Mouse (Mus musculus): ENCODE results near the gene Tcf7l2. TPM values are rescaled to one million over a fixed set of nuclear protein-coding genes. Genes with fewer than 3 reads are reported as not detected.

Gene Tcf7l2
- total and polyA plus RNA-seq, 3 experiments: 2.3 to 16.9 (median 13.0) TPM

- TF ChIP-seq TAL1 (conservative IDR thresholded peaks at IDR 0.05; ENCODE audit: low read depth, low read length) (no peak), GATA1 (IDR thresholded peaks at IDR 0.05; ENCODE audit: borderline replicate concordance, low read length) (no peak), GATA2 (IDR thresholded peaks at IDR 0.05; ENCODE audit: borderline replicate concordance, low read depth, low read length) (no peak), POLR2AphosphoS5 (IDR thresholded peaks at IDR 0.05; ENCODE audit: insufficient replicate concordance, low read depth, low read length) (no peak)
- ATAC-seq (ENCODE audit: extremely low read depth, insufficient number of reproducible peaks, low FRiP score, poor library complexity, severe bottlenecking) (peak; percentile 55), DNase-seq (ENCODE audit: low spot score) (peak; percentile 34)
- Histone ChIP-seq H3K4me1 (ENCODE audit: insufficient read depth, low read depth, low read length) (peaks cover 40% of the 10 kb centered on the region), H3K27me3 (ENCODE audit: insufficient read depth, low read length) (peaks cover 4% of the 10 kb centered on the region), H3K4me3 (ENCODE audit: low read depth, low read length) (no peak overlapping the region), H3K9me3 (replicated peaks) (0 out of 2 replicates have a peak, but pooled peaks cover 4% of the 10 kb centered on the region), H3K36me3 (replicated peaks) (no peaks in the 10 kb centered on the region)
These were observed 83.6 kb downstream of the Tcf7l2 start for GRCm38 (mm10) chr19:55825001-55825827.

- DNase-seq (ENCODE audit: low spot score) (no peak), ATAC-seq (ENCODE audit: extremely low read depth, insufficient number of reproducible peaks, low FRiP score, poor library complexity, severe bottlenecking) (no peak)
- H3K4me3 ChIP-seq (ENCODE audit: low read depth, low read length): no peak overlapping the region
- H3K36me3 ChIP-seq (replicated peaks): no peaks in the 10 kb centered on the region
- 0 out of 2 replicates have a peak, but pooled peaks cover 4% of the 10 kb centered on the region for H3K9me3 ChIP-seq (replicated peaks)
- H3K27me3 ChIP-seq (ENCODE audit: insufficient read depth, low read length): peaks cover 4% of the 10 kb centered on the region
- TF ChIP-seq GATA1 (IDR thresholded peaks at IDR 0.05; ENCODE audit: borderline replicate concordance, low read length): no peak
- no peak for TF ChIP-seq CTCF (IDR thresholded peaks at IDR 0.05; ENCODE audit: low read depth, low read length)
- TF ChIP-seq POLR2AphosphoS5 (IDR thresholded peaks at IDR 0.05; ENCODE audit: insufficient replicate concordance, low read depth, low read length): no peak
- TF ChIP-seq GATA2 (IDR thresholded peaks at IDR 0.05; ENCODE audit: borderline replicate concordance, low read depth, low read length): no peak
- TF ChIP-seq TAL1 (conservative IDR thresholded peaks at IDR 0.05; ENCODE audit: low read depth, low read length): no peak
- H3K4me1 ChIP-seq (ENCODE audit: insufficient read depth, low read depth, low read length): peaks cover 44% of the 10 kb centered on the region
These were observed 84.4 kb downstream of the Tcf7l2 start for GRCm38 (mm10) chr19:55825951-55826507.

GRCm38 (mm10) chr19:55827613-55828259 lies 86.1 kb downstream of the Tcf7l2 start:
- ATAC-seq (ENCODE audit: extremely low read depth, insufficient number of reproducible peaks, low FRiP score, poor library complexity, severe bottlenecking) (peak; percentile 36), DNase-seq (ENCODE audit: low spot score) (peak; percentile 50)
- Histone ChIP-seq H3K9me3 (replicated peaks) (0 out of 2 replicates have a peak, but pooled peaks cover 4% of the 10 kb centered on the region), H3K27me3 (ENCODE audit: insufficient read depth, low read length) (no peaks in the 10 kb centered on the region; the same call in 1 of the 2 replicates), H3K36me3 (replicated peaks) (no peaks in the 10 kb centered on the region), H3K4me3 (ENCODE audit: low read depth, low read length) (peak overlapping the region; percentile 8; the same call in 1 of the 2 replicates), H3K4me1 (ENCODE audit: insufficient read depth, low read depth, low read length) (peaks cover 44% of the 10 kb centered on the region)
- TF ChIP-seq TAL1 (conservative IDR thresholded peaks at IDR 0.05; ENCODE audit: low read depth, low read length): no peak
- no peak for TF ChIP-seq GATA1 (IDR thresholded peaks at IDR 0.05; ENCODE audit: borderline replicate concordance, low read length)
- TF ChIP-seq CTCF (IDR thresholded peaks at IDR 0.05; ENCODE audit: low read depth, low read length): no peak
- TF ChIP-seq GATA2 (IDR thresholded peaks at IDR 0.05; ENCODE audit: borderline replicate concordance, low read depth, low read length): no peak
- no peak for TF ChIP-seq POLR2AphosphoS5 (IDR thresholded peaks at IDR 0.05; ENCODE audit: insufficient replicate concordance, low read depth, low read length)

- ATAC-seq (ENCODE audit: extremely low read depth, insufficient number of reproducible peaks, low FRiP score, poor library complexity, severe bottlenecking): no peak
- H3K27me3 ChIP-seq (ENCODE audit: insufficient read depth, low read length): no peaks in the 10 kb centered on the region; the same call in none of the 2 replicates
These were observed 89.4 kb downstream of the Tcf7l2 start for GRCm38 (mm10) chr19:55830976-55831559.

GRCm38 (mm10) chr19:55832122-55832521 lies 90.5 kb downstream of the Tcf7l2 start:
- H3K9me3 ChIP-seq (replicated peaks): 0 out of 2 replicates have a peak, but pooled peaks cover 8% of the 10 kb centered on the region
- DNase-seq (ENCODE audit: low spot score) (no peak), ATAC-seq (ENCODE audit: extremely low read depth, insufficient number of reproducible peaks, low FRiP score, poor library complexity, severe bottlenecking) (no peak)
- no peak for TF ChIP-seq GATA1 (IDR thresholded peaks at IDR 0.05; ENCODE audit: borderline replicate concordance, low read length)
- no peak for TF ChIP-seq CTCF (IDR thresholded peaks at IDR 0.05; ENCODE audit: low read depth, low read length)
- TF ChIP-seq POLR2AphosphoS5 (IDR thresholded peaks at IDR 0.05; ENCODE audit: insufficient replicate concordance, low read depth, low read length): no peak
- H3K36me3 ChIP-seq (replicated peaks): no peaks in the 10 kb centered on the region
- peaks cover 7% of the 10 kb centered on the region for H3K27me3 ChIP-seq (ENCODE audit: insufficient read depth, low read length)
- no peak overlapping the region for H3K4me3 ChIP-seq (ENCODE audit: low read depth, low read length)
- peaks cover 21% of the 10 kb centered on the region for H3K4me1 ChIP-seq (ENCODE audit: insufficient read depth, low read depth, low read length)

More at GRCm38 (mm10) chr19:55830976-55831559, 89.4 kb downstream of the Tcf7l2 start:
- peaks cover 32% of the 10 kb centered on the region for H3K4me1 ChIP-seq (ENCODE audit: insufficient read depth, low read depth, low read length)
- no peak overlapping the region for H3K4me3 ChIP-seq (ENCODE audit: low read depth, low read length)
- H3K36me3 ChIP-seq (replicated peaks): no peaks in the 10 kb centered on the region
- H3K9me3 ChIP-seq (replicated peaks): 0 out of 2 replicates have a peak, but pooled peaks cover 6% of the 10 kb centered on the region
- no peak for TF ChIP-seq TAL1 (conservative IDR thresholded peaks at IDR 0.05; ENCODE audit: low read depth, low read length)
- no peak for TF ChIP-seq CTCF (IDR thresholded peaks at IDR 0.05; ENCODE audit: low read depth, low read length)
- TF ChIP-seq GATA2 (IDR thresholded peaks at IDR 0.05; ENCODE audit: borderline replicate concordance, low read depth, low read length): no peak
- TF ChIP-seq GATA1 (IDR thresholded peaks at IDR 0.05; ENCODE audit: borderline replicate concordance, low read length): no peak
- no peak for TF ChIP-seq POLR2AphosphoS5 (IDR thresholded peaks at IDR 0.05; ENCODE audit: insufficient replicate concordance, low read depth, low read length)
- no peak for DNase-seq (ENCODE audit: low spot score)

Data from G1E (cell line).